Mouse (Mus musculus): ENCODE results near the gene Rnf19b. TPM values are rescaled to one million over a fixed set of nuclear protein-coding genes. Genes with fewer than 3 reads are reported as not detected.
A peak's percentile ranks its signal among the peaks of the same experiment; 100 is the strongest.

Rnf19b gene
- total and polyA plus RNA-seq, 2 experiments from 2014 or later, result 31.8 to 141 TPM

DNA sequence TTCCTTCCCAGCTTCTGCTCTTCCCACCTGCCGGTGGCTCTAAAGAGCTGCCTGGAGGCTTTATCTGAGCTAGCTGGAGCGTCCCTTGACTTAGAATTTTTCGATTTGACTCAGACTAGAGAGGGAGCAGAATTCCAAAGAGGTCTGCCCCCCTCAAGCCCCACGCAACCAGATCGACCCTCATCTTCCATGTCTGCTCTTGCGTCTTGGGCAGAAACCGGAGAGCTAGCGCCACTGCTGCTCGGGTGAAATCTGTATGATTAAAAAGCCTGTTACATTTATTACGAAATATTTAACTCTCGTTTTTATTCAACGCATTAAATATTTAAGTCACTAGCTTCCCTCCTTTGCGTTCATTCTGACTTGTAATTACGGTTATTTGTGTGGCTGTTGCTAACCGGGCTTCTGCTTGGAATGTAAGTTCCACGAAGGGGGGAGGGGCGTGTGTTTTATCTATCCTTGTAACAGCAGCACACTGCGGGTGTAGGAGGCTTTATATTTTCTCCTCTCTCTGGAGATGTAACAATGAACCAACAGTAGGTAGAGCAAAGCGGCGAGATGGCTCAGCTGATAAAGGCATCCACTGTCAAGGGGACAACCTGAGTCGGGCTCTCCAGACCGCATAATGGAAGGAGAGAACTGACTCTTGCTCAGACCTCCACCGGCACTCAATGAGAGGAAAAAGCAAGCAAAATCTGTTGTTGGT is 8.6 kb upstream of the Rnf19b start:
- Histone ChIP-seq H3K4me2 (ENCODE audit: low read depth, low read length) (peak overlapping the region; percentile 91), H3K36me3 (ENCODE audit: insufficient read depth, low read length) (no peaks in the 10 kb centered on the region), H3K9me3 (ENCODE audit: low read length) (no peaks in the 10 kb centered on the region), H3K27ac (peak overlapping the region; percentile 93), H3K4me1 (ENCODE audit: insufficient read depth, low read length) (no peaks in the 10 kb centered on the region), H3K4me3 (ENCODE audit: low read length) (peak overlapping the region; percentile 47), H3K27me3 (ENCODE audit: insufficient read depth, low read length) (no peaks in the 10 kb centered on the region), H3K9ac (replicated peaks; ENCODE audit: low read length) (peak overlapping the region; percentile 60)
- 2% methylated on average over 23 of the region's 23 CpGs for WGBS
- ATAC-seq (no peak; the same call in 1 of the 2 replicates), DNase-seq (ENCODE audit: low spot score) (peak; percentile 79)
- peak; percentile 30; the same call in 1 of the 2 replicates for TF ChIP-seq CTCF (IDR thresholded peaks at IDR 0.05; ENCODE audit: low read depth)

GRCm38 (mm10) chr4:129050365-129050764 is 7.7 kb upstream of the Rnf19b start:
- no peak overlapping the region for H3K4me3 ChIP-seq (ENCODE audit: low read length)
- H3K27ac ChIP-seq, result peak overlapping the region; percentile 93
- no peaks in the 10 kb centered on the region for H3K9me3 ChIP-seq (ENCODE audit: low read length)
- H3K9ac ChIP-seq (replicated peaks; ENCODE audit: low read length), result 0 out of 2 replicates have a peak overlapping the region, but pooled peaks have one; percentile 60
- ATAC-seq (no peak), DNase-seq (ENCODE audit: low spot score) (no peak)
- WGBS, result 66% methylated on average over 4 of the region's 4 CpGs
- H3K4me1 ChIP-seq (ENCODE audit: insufficient read depth, low read length), result no peaks in the 10 kb centered on the region
- no peaks in the 10 kb centered on the region for H3K27me3 ChIP-seq (ENCODE audit: insufficient read depth, low read length)
- no peak for TF ChIP-seq CTCF (IDR thresholded peaks at IDR 0.05; ENCODE audit: low read depth)
- H3K4me2 ChIP-seq (ENCODE audit: low read depth, low read length), result peak overlapping the region; percentile 91; the same call in 1 of the 2 replicates
- H3K36me3 ChIP-seq (ENCODE audit: insufficient read depth, low read length), result no peaks in the 10 kb centered on the region

GRCm38 (mm10) chr4:129050901-129051417 is 7.1 kb upstream of the Rnf19b start:
- ATAC-seq, result no peak
- H3K4me1 ChIP-seq (ENCODE audit: insufficient read depth, low read length), result no peaks in the 10 kb centered on the region
- H3K27me3 ChIP-seq (ENCODE audit: insufficient read depth, low read length), result no peaks in the 10 kb centered on the region
- no peak for TF ChIP-seq CTCF (IDR thresholded peaks at IDR 0.05; ENCODE audit: low read depth)
- H3K4me2 ChIP-seq (ENCODE audit: low read depth, low read length), result no peak overlapping the region
- H3K9ac ChIP-seq (replicated peaks; ENCODE audit: low read length), result no peak overlapping the region
- no peaks in the 10 kb centered on the region for H3K9me3 ChIP-seq (ENCODE audit: low read length)
- 82% methylated on average over 6 of the region's 6 CpGs for WGBS
- H3K27ac ChIP-seq, result no peak overlapping the region
- no peak for DNase-seq (ENCODE audit: low spot score)
- H3K36me3 ChIP-seq (ENCODE audit: insufficient read depth, low read length), result no peaks in the 10 kb centered on the region
- no peak overlapping the region for H3K4me3 ChIP-seq (ENCODE audit: low read length)

- no peak for ATAC-seq
- TF ChIP-seq CTCF (IDR thresholded peaks at IDR 0.05; ENCODE audit: low read depth), result no peak
- H3K4me3 ChIP-seq (ENCODE audit: low read length), result no peak overlapping the region
These were observed 6.4 kb upstream of the Rnf19b start for GRCm38 (mm10) chr4:129051461-129052183.

DNA sequence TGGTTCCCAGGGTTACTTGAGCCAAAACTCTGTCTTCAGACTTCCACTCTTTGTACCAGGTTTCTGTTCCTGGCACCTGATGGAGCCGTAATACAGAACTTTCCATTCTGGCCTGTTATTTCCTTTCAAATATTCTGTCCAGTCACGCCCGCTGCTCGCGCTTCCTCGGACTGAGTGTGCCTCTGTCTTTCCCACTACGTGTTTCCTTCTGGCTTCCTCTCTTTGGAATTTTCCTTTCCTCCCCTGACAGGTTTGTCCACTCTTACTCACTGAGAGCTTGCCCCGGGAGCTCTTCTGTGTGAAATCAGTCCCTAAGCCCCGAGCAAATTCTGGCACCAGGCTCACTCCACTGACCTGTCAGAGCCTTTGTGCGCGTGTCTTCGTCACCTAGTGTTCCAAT is 3.3 kb upstream of the Rnf19b start:
- no peak overlapping the region for H3K4me3 ChIP-seq (ENCODE audit: low read length)
- ATAC-seq (no peak), DNase-seq (ENCODE audit: low spot score) (no peak)
- H3K9me3 ChIP-seq (ENCODE audit: low read length), result no peaks in the 10 kb centered on the region
- 86% methylated on average over 12 of the region's 12 CpGs for WGBS
- H3K27me3 ChIP-seq (ENCODE audit: insufficient read depth, low read length), result no peaks in the 10 kb centered on the region
- no peak overlapping the region for H3K9ac ChIP-seq (replicated peaks; ENCODE audit: low read length)
- no peaks in the 10 kb centered on the region for H3K36me3 ChIP-seq (ENCODE audit: insufficient read depth, low read length)
- no peak for TF ChIP-seq CTCF (IDR thresholded peaks at IDR 0.05; ENCODE audit: low read depth)
- H3K4me2 ChIP-seq (ENCODE audit: low read depth, low read length), result no peak overlapping the region
- H3K4me1 ChIP-seq (ENCODE audit: insufficient read depth, low read length), result 0 out of 2 replicates have a peak, but pooled peaks cover 3% of the 10 kb centered on the region
- no peak overlapping the region for H3K27ac ChIP-seq

More at GRCm38 (mm10) chr4:129051461-129052183, 6.4 kb upstream of the Rnf19b start:
- Histone ChIP-seq H3K9me3 (ENCODE audit: low read length) (no peaks in the 10 kb centered on the region), H3K4me1 (ENCODE audit: insufficient read depth, low read length) (no peaks in the 10 kb centered on the region), H3K27me3 (ENCODE audit: insufficient read depth, low read length) (no peaks in the 10 kb centered on the region), H3K36me3 (ENCODE audit: insufficient read depth, low read length) (no peaks in the 10 kb centered on the region), H3K27ac (no peak overlapping the region), H3K9ac (replicated peaks; ENCODE audit: low read length) (no peak overlapping the region), H3K4me2 (ENCODE audit: low read depth, low read length) (no peak overlapping the region)
- WGBS, result 36% methylated on average over 11 of the region's 11 CpGs
- DNase-seq (ENCODE audit: low spot score), result no peak

DNA sequence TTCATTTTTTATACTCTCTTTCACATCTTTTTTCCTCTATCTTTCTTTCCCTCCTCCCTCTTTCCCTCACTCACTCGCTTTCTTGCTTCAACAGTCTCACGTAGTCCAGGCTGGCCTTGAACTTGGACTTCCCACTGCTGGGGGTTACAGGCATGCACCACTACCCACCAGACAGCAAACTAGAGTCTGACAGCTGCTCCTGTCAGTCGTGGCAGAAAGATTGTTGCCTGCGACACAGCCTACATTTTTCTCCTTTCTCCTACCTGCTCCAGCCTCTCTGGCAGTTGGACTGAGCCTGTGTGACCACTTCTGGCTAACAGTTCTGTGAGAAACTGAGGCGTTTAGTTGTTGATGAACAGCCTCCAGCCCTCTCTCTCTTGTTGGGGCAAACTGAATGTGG is 2.5 kb upstream of the Rnf19b start:
- Histone ChIP-seq H3K27ac (no peak overlapping the region), H3K4me3 (ENCODE audit: low read length) (no peak overlapping the region), H3K9ac (replicated peaks; ENCODE audit: low read length) (no peak overlapping the region), H3K4me2 (ENCODE audit: low read depth, low read length) (no peak overlapping the region), H3K4me1 (ENCODE audit: insufficient read depth, low read length) (peaks cover 7% of the 10 kb centered on the region; the same call in 1 of the 2 replicates), H3K27me3 (ENCODE audit: insufficient read depth, low read length) (no peaks in the 10 kb centered on the region), H3K9me3 (ENCODE audit: low read length) (no peaks in the 10 kb centered on the region), H3K36me3 (ENCODE audit: insufficient read depth, low read length) (no peaks in the 10 kb centered on the region)
- WGBS, result 90% methylated on average over 5 of the region's 5 CpGs
- DNase-seq (ENCODE audit: low spot score) (no peak), ATAC-seq (no peak)
- TF ChIP-seq CTCF (IDR thresholded peaks at IDR 0.05; ENCODE audit: low read depth), result no peak

Data from hindbrain, postnatal 0 days (tissue).